Mouse (Mus musculus): ENCODE measurements around the gene Zfp26. TPM values are rescaled to one million over a fixed set of nuclear protein-coding genes. Genes with fewer than 3 reads are reported as not detected.

The Zfp26 gene
- total RNA-seq, 2 experiments from 2014 or later = 25.1 to 26.0 TPM

GRCm38 (mm10) chr9:20383659-20384058 is 76.3 kb downstream of the Zfp26 start:
- intact Hi-C loops (cut with DNase I) = no loop called here
- no peak for DNase-seq (ENCODE audit: low spot score in 2 of 2)

Other genes with a start within 250 kb of the Zfp26 start
- not detected for gene Olfr871, start 248.0 kb downstream of the Zfp26 start, total RNA-seq (2021)
- not detected for gene Olfr872, start 223.0 kb downstream of the Zfp26 start, total RNA-seq (2021)
- not detected for gene Olfr39, start 177.8 kb downstream of the Zfp26 start, total RNA-seq (2021)
- not detected for gene Olfr873, start 161.6 kb downstream of the Zfp26 start, total RNA-seq (2021)
- gene Olfr18, start 124.1 kb downstream of the Zfp26 start, total RNA-seq (2021) = not detected
- 10 to 100 TPM in 1 of 2 experiments, 1 to 10 TPM in 1; 9.2 to 10.0 TPM for gene Zfp560, start 75.0 kb downstream of the Zfp26 start, total RNA-seq (2021)
- gene Zfp426, start 32.6 kb upstream of the Zfp26 start, total RNA-seq (2021) = 10 to 100 TPM; 26.3 to 29.5 TPM
- gene Zfp266, start 61.3 kb upstream of the Zfp26 start, total RNA-seq (2021) = 10 to 100 TPM; 39.8 to 44.1 TPM
- 10 to 100 TPM; 18.5 to 21.2 TPM for gene Zfp846, start 121.1 kb upstream of the Zfp26 start, total RNA-seq (2021)
- 100 to 1,000 TPM; 289 to 334 TPM for gene Ubl5, start 182.7 kb upstream of the Zfp26 start, total RNA-seq (2021)
- gene Fbxl12, start 184.6 kb upstream of the Zfp26 start, total RNA-seq (2021) = 10 to 100 TPM; 15.3 to 27.6 TPM
- gene Pin1, start 191.9 kb upstream of the Zfp26 start, total RNA-seq (2021) = 10 to 100 TPM; 42.4 to 43.8 TPM